Mouse (Mus musculus): ENCODE results near the gene Chst5.

DNA sequence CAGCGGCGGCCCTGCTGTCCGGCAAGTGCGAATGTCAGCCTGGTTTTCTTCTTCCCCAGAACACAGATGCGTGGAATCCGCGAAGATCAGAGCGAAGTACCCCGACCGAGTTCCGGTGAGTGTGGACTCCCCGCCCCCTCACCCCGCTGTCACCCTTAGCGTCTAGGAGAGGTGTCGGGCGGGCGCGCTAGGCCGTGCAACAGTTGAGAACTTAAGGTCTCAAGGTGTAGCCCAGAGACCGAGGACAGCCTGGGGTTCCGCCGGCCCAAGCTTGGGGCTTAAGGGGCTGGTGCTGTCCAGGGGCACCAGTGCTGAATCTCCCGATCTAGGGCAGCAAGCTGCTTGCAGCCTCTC is 30.8 kb upstream of the Chst5 start:
- TF ChIP-seq POLR2A (IDR thresholded peaks at IDR 0.05; ENCODE audit: low read depth, low read length), result no peak
- TF ChIP-seq CTCF (conservative IDR thresholded peaks at IDR 0.05; ENCODE audit: insufficient read depth, insufficient read length, low read depth, low read length), result no peak

All from kidney, adult 2 months (tissue).